Mouse (Mus musculus): ENCODE results near the gene Coro2a. TPM values are rescaled to one million over a fixed set of nuclear protein-coding genes. Genes with fewer than 3 reads are reported as not detected.

Gene Coro2a
- polyA plus RNA-seq, 1 experiment from 2014 or later: 36.1 TPM

DNA sequence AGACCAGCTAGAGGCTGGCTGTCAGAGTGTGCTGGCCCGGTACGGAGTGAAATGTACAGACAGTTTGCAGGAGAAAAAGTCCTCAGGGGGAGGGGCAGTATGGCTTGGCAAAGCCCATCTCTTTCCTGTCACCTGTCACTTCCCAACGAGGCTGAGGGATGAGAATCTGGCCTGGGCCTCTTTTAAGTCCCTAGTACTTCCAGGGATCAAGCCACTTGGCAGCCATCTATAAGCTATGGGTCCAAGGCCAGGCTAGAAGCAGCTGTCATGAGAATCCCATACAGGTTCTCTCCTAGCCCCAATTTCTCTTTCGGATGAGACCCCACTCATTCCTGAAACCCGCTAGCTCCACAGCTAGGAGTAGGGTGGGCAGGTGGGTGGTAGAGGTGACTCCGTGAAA, 5.6 kb downstream of the Coro2a start:
- Histone ChIP-seq H3K4me3 (ENCODE audit: low read depth, low read length) (no peak overlapping the region), H3K4me2 (ENCODE audit: low read length) (no peak overlapping the region), H3K4me1 (replicated peaks; ENCODE audit: control insufficient read depth, insufficient read depth, low read length) (no peaks in the 10 kb centered on the region), H3K36me3 (ENCODE audit: control insufficient read depth, insufficient read depth, low read length) (no peaks in the 10 kb centered on the region), H3K9me3 (ENCODE audit: control insufficient read depth, low read length) (no peaks in the 10 kb centered on the region), H3K27me3 (replicated peaks; ENCODE audit: control insufficient read depth, insufficient read depth, low read length) (peaks cover 27% of the 10 kb centered on the region), H3K9ac (ENCODE audit: low read length) (no peak overlapping the region), H3K27ac (ENCODE audit: low read depth) (no peak overlapping the region)
- ATAC-seq (replicated peaks; ENCODE audit: low FRiP score, low TSS enrichment, low read depth): no peak
- DNase-seq (ENCODE audit: low spot score): no peak
- WGBS: 77% methylated on average over 6 of the region's 6 CpGs

DNA sequence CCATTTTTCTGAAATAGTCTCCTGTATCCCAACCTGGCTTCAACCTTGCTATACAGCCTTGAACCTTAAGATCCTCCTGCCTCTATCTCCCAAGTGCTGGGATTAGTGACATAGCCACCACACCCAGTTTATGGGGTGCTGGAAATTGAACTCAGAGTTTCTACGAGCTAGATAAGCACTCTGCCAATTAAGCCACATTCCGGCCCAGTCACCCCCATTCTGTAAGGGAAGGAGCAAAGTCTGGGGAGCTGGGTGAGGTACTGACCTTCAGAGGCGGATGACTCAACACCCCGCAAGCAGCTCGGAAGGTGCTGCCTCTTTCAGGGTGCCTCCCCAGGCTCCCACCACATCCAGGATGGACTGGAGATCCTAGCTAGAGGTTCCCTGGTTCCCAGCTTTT, 7.9 kb downstream of the Coro2a start:
- no peak for ATAC-seq (replicated peaks; ENCODE audit: low FRiP score, low TSS enrichment, low read depth)
- H3K9ac ChIP-seq (ENCODE audit: low read length): no peak overlapping the region
- no peak overlapping the region for H3K4me2 ChIP-seq (ENCODE audit: low read length)
- no peaks in the 10 kb centered on the region for H3K4me1 ChIP-seq (replicated peaks; ENCODE audit: control insufficient read depth, insufficient read depth, low read length)
- no peaks in the 10 kb centered on the region for H3K36me3 ChIP-seq (ENCODE audit: control insufficient read depth, insufficient read depth, low read length)
- H3K27ac ChIP-seq (ENCODE audit: low read depth): no peak overlapping the region
- H3K27me3 ChIP-seq (replicated peaks; ENCODE audit: control insufficient read depth, insufficient read depth, low read length): 0 out of 2 replicates have a peak, but pooled peaks cover 8% of the 10 kb centered on the region
- WGBS: 71% methylated on average over 5 of the region's 5 CpGs
- no peak overlapping the region for H3K4me3 ChIP-seq (ENCODE audit: low read depth, low read length)
- no peaks in the 10 kb centered on the region for H3K9me3 ChIP-seq (ENCODE audit: control insufficient read depth, low read length)
- no peak for DNase-seq (ENCODE audit: low spot score)

DNA sequence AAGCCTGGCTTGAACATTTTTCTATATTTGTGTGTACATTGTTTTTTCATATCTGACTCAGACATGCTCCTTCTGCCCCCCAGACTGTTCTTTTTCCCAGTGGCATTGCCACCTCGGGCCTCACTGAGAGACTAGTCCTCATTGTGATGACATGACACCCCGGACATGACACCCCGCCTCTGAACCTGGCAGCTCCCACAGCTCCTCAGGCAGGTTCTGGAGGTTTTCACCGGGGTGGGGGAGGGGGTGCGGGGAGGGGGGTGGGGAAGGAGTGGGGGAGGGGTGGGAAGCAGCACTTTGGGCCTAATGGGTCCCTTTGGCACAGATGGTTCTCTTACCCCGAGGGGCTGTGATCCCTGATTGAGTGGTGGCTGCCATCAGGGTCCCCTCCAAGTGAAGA, 8.5 kb downstream of the Coro2a start:
- no peak overlapping the region for H3K4me3 ChIP-seq (ENCODE audit: low read depth, low read length)
- no peak overlapping the region for H3K9ac ChIP-seq (ENCODE audit: low read length)
- no peaks in the 10 kb centered on the region for H3K4me1 ChIP-seq (replicated peaks; ENCODE audit: control insufficient read depth, insufficient read depth, low read length)
- no peak overlapping the region for H3K27ac ChIP-seq (ENCODE audit: low read depth)
- H3K36me3 ChIP-seq (ENCODE audit: control insufficient read depth, insufficient read depth, low read length): no peaks in the 10 kb centered on the region
- WGBS: 32% methylated on average over 6 of the region's 6 CpGs
- no peaks in the 10 kb centered on the region for H3K9me3 ChIP-seq (ENCODE audit: control insufficient read depth, low read length)
- H3K27me3 ChIP-seq (replicated peaks; ENCODE audit: control insufficient read depth, insufficient read depth, low read length): 0 out of 2 replicates have a peak, but pooled peaks cover 6% of the 10 kb centered on the region
- no peak overlapping the region for H3K4me2 ChIP-seq (ENCODE audit: low read length)
- DNase-seq (ENCODE audit: low spot score) (no peak), ATAC-seq (replicated peaks; ENCODE audit: low FRiP score, low TSS enrichment, low read depth) (no peak)

DNA sequence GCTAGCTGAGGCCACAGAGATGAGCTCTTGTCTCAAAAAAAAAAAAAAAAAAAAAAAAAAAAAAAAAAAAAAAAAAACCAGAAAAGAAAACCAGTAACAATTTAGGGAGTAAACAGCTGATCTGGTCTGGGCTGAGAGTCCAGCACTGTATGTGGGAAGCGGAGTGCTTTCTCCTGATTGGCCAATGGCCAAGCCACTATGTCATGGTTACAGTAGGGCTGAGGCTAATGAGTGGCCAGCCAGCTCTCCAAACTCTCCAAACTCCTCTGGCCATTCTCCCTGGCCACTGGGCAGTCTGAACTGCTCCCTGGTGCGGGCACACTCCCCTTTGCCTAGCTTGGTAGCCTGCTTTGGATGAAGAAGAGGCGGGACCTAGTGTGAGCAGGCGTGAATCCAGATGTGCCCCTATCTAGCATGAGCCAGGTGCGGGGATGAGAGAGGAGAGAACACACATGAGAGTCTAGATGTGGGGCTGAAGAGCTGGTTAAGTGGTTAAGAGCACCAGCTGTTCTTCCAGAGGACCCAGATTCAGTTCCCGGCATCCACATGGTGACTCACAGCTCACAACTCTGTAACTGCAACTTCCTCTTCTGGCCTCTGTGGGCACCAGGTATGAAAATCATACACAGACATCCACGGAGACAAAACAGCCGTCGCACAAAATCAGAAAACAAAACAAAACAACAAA, 10.0 kb downstream of the Coro2a start:
- Histone ChIP-seq H3K9ac (ENCODE audit: low read length) (no peak overlapping the region), H3K27ac (ENCODE audit: low read depth) (no peak overlapping the region), H3K27me3 (replicated peaks; ENCODE audit: control insufficient read depth, insufficient read depth, low read length) (no peaks in the 10 kb centered on the region), H3K4me2 (ENCODE audit: low read length) (no peak overlapping the region), H3K9me3 (ENCODE audit: control insufficient read depth, low read length) (no peaks in the 10 kb centered on the region), H3K36me3 (ENCODE audit: control insufficient read depth, insufficient read depth, low read length) (no peaks in the 10 kb centered on the region), H3K4me3 (ENCODE audit: low read depth, low read length) (no peak overlapping the region), H3K4me1 (replicated peaks; ENCODE audit: control insufficient read depth, insufficient read depth, low read length) (no peaks in the 10 kb centered on the region)
- no peak for DNase-seq (ENCODE audit: low spot score)
- ATAC-seq (replicated peaks; ENCODE audit: low FRiP score, low TSS enrichment, low read depth): no peak
- WGBS: 88% methylated on average over 9 of the region's 9 CpGs

DNA sequence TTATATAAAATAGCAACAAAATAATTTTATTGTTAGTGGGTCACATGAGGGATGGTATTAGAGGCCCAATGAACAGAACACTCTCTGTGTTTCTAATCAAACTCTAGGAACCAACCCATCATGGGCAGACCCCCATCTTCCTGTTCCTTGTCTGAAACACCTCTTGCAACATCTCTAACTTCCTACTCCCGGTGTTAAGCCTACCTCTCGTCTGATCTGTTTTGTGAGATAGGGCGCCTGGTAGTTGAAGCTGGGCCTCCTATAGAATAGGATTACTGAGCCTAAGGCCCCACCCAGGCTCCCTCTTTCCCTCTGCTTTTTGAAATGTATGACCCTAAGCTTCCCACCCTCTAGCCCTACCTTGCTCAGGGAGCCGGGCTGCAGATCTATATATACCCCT, 11.2 kb downstream of the Coro2a start:
- no peak for ATAC-seq (replicated peaks; ENCODE audit: low FRiP score, low TSS enrichment, low read depth)
- DNase-seq (ENCODE audit: low spot score): no peak
- Histone ChIP-seq H3K27ac (ENCODE audit: low read depth) (no peak overlapping the region), H3K36me3 (ENCODE audit: control insufficient read depth, insufficient read depth, low read length) (no peaks in the 10 kb centered on the region), H3K4me3 (ENCODE audit: low read depth, low read length) (no peak overlapping the region), H3K9ac (ENCODE audit: low read length) (no peak overlapping the region), H3K4me1 (replicated peaks; ENCODE audit: control insufficient read depth, insufficient read depth, low read length) (no peaks in the 10 kb centered on the region), H3K27me3 (replicated peaks; ENCODE audit: control insufficient read depth, insufficient read depth, low read length) (no peaks in the 10 kb centered on the region), H3K9me3 (ENCODE audit: control insufficient read depth, low read length) (no peaks in the 10 kb centered on the region), H3K4me2 (ENCODE audit: low read length) (no peak overlapping the region)
- WGBS: 69% methylated on average over 4 of the region's 4 CpGs

DNA sequence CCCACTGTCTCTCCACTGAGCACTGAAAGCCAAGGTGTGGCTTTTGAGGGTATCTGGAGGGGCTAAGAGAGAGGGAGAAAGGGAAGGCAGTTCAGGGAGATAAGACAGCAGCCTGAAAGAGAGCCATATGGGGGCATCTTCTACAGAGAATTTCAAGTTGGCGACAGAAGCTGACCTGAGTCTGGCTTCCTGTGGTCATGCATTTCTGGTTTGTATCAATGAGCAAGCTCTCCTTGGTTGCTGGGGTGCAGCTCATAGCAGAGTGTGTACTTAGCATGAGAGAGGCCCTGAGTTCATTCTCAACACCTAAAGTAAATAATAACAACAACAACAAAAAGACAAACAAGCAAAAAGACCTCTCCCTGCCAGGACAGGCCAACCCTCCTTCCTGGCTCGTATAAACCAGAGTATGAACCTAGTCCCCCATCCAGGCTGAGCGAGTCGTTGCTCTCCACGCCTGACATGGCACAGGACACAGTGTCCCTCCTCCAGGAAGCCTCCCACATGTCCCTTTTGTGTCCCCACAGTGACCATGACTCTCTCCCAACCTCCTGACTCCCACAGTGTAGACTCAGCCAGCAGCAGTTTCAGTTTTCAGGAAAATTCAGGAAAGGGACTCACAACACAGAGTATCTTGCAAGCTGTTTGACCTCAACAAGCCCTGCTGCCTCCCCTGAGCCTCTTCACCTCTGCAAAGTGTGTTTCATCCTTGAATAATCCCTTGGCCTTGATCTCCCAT, 11.9 kb downstream of the Coro2a start:
- H3K4me3 ChIP-seq (ENCODE audit: low read depth, low read length): no peak overlapping the region
- no peaks in the 10 kb centered on the region for H3K27me3 ChIP-seq (replicated peaks; ENCODE audit: control insufficient read depth, insufficient read depth, low read length)
- H3K4me2 ChIP-seq (ENCODE audit: low read length): no peak overlapping the region
- no peaks in the 10 kb centered on the region for H3K9me3 ChIP-seq (ENCODE audit: control insufficient read depth, low read length)
- DNase-seq (ENCODE audit: low spot score) (no peak), ATAC-seq (replicated peaks; ENCODE audit: low FRiP score, low TSS enrichment, low read depth) (no peak)
- WGBS: 68% methylated on average over 5 of the region's 5 CpGs
- no peaks in the 10 kb centered on the region for H3K36me3 ChIP-seq (ENCODE audit: control insufficient read depth, insufficient read depth, low read length)
- no peak overlapping the region for H3K9ac ChIP-seq (ENCODE audit: low read length)
- no peak overlapping the region for H3K27ac ChIP-seq (ENCODE audit: low read depth)
- no peaks in the 10 kb centered on the region for H3K4me1 ChIP-seq (replicated peaks; ENCODE audit: control insufficient read depth, insufficient read depth, low read length)

DNA sequence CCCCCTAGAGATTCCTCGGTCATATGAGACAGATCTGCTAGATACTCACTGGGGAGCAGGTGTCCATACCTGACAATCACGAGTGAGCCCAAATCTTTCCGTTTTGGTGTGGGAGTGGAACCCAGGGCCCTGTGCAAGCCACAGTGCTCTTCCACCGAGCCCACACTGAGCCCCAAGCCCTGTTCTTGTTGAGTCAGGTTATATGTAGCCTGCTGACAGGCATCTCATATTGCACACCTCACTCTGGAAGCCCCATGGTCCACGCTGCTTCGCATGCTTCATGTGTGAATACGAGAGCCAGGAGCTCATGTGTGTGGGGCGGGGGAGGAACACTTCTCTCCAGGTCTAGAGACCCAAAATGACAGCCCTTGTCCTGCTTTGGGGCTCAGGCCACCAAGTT, 12.9 kb downstream of the Coro2a start:
- ATAC-seq (replicated peaks; ENCODE audit: low FRiP score, low TSS enrichment, low read depth) (no peak), DNase-seq (ENCODE audit: low spot score) (no peak)
- no peaks in the 10 kb centered on the region for H3K4me1 ChIP-seq (replicated peaks; ENCODE audit: control insufficient read depth, insufficient read depth, low read length)
- no peak overlapping the region for H3K4me3 ChIP-seq (ENCODE audit: low read depth, low read length)
- no peaks in the 10 kb centered on the region for H3K36me3 ChIP-seq (ENCODE audit: control insufficient read depth, insufficient read depth, low read length)
- WGBS: 75% methylated on average over 8 of the region's 8 CpGs
- H3K27me3 ChIP-seq (replicated peaks; ENCODE audit: control insufficient read depth, insufficient read depth, low read length): no peaks in the 10 kb centered on the region
- no peak overlapping the region for H3K4me2 ChIP-seq (ENCODE audit: low read length)
- no peaks in the 10 kb centered on the region for H3K9me3 ChIP-seq (ENCODE audit: control insufficient read depth, low read length)
- H3K27ac ChIP-seq (ENCODE audit: low read depth): no peak overlapping the region
- no peak overlapping the region for H3K9ac ChIP-seq (ENCODE audit: low read length)

DNA sequence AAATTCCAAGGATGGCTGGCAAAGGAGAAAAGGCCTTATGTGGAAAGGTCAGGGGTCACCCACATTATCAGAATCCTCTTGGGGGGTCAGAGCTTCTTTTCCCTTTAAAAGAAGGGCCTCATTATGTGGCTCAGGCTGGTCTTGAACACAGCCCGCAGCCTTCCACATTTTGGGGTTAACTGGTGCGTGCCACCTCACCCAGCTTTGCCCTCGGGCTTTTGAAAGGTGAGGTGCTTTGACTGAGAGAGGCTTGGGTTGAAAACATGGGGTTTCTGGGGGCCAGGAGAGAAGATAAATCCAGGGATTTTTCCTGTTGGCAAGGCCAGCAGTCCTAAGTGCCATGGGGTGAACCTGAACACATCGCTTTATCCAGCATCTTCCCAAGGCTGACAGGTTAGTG, 15.5 kb downstream of the Coro2a start:
- Histone ChIP-seq H3K27ac (ENCODE audit: low read depth) (no peak overlapping the region), H3K9ac (ENCODE audit: low read length) (no peak overlapping the region), H3K4me3 (ENCODE audit: low read depth, low read length) (no peak overlapping the region), H3K4me1 (replicated peaks; ENCODE audit: control insufficient read depth, insufficient read depth, low read length) (no peaks in the 10 kb centered on the region), H3K27me3 (replicated peaks; ENCODE audit: control insufficient read depth, insufficient read depth, low read length) (no peaks in the 10 kb centered on the region), H3K36me3 (ENCODE audit: control insufficient read depth, insufficient read depth, low read length) (no peaks in the 10 kb centered on the region), H3K4me2 (ENCODE audit: low read length) (no peak overlapping the region), H3K9me3 (ENCODE audit: control insufficient read depth, low read length) (no peaks in the 10 kb centered on the region)
- no peak for ATAC-seq (replicated peaks; ENCODE audit: low FRiP score, low TSS enrichment, low read depth)
- no peak for DNase-seq (ENCODE audit: low spot score)
- 84% methylated on average over 4 of the region's 4 CpGs for WGBS

DNA sequence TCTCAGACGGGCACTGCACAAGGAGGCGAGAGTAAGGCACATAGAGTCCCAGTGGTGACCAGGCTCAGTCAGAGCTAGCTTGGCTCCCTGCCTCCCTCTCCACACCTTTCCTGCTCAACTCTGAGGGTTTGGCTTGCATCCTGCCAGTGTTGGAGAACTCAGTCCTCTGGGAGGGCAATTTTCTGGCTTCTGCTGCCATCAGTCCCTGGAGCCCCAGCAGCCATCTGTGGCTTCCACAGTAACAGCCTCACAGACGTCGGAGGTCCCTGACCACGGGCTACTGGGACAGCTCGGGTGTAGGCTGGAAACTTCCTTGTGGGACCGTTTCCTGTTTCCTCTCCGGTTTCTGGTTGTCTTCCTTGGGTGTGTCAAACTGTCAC, 16.2 kb downstream of the Coro2a start:
- DNase-seq (ENCODE audit: low spot score) (no peak), ATAC-seq (replicated peaks; ENCODE audit: low FRiP score, low TSS enrichment, low read depth) (no peak)
- WGBS: 65% methylated on average over 8 of the region's 8 CpGs
- no peak overlapping the region for H3K4me2 ChIP-seq (ENCODE audit: low read length)
- no peaks in the 10 kb centered on the region for H3K27me3 ChIP-seq (replicated peaks; ENCODE audit: control insufficient read depth, insufficient read depth, low read length)
- H3K36me3 ChIP-seq (ENCODE audit: control insufficient read depth, insufficient read depth, low read length): no peaks in the 10 kb centered on the region
- H3K9ac ChIP-seq (ENCODE audit: low read length): no peak overlapping the region
- no peaks in the 10 kb centered on the region for H3K4me1 ChIP-seq (replicated peaks; ENCODE audit: control insufficient read depth, insufficient read depth, low read length)
- no peak overlapping the region for H3K4me3 ChIP-seq (ENCODE audit: low read depth, low read length)
- H3K27ac ChIP-seq (ENCODE audit: low read depth): no peak overlapping the region
- H3K9me3 ChIP-seq (ENCODE audit: control insufficient read depth, low read length): no peaks in the 10 kb centered on the region

Data from intestine, embryonic 14.5 days (tissue).